Mouse (Mus musculus): ENCODE measurements around the gene Ttyh3.

DNA sequence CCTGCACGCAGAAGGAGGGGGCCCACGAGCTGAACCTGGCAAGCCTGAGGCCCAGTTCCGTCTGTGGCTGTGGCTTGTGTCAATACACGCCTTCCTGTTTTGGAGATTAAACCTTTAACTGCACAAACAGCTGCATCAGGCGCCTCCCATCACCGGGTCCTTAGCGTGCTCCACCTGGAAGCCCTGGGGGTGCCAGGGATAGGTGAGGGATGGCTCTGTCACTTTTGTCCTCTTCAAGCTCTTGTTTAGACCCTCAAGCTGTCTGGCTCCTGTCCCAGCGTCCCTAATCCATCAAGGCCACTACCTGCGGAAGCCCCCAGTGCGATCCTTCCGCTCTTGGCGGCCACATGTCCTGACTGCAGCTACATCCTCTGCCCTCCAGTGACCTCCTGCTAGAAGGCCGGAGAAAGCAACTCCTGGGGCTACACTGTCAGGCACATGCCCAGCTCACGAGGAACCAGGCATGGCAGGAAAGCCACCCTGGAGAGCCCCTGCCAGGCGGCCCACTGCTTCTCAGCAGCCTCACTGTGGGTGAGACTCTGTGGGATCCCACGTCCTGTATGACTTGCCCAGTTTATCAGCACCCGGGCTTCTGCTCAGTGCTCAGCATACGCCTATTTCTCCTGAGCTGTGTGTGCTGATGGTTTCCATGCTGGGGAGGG, 51.8 kb downstream of the Ttyh3 start:
- no peak for TF ChIP-seq POLR2A (IDR thresholded peaks at IDR 0.05; ENCODE audit: borderline replicate concordance, control insufficient read depth, low read depth, low read length)
- no peak for TF ChIP-seq CTCF (IDR thresholded peaks at IDR 0.05; ENCODE audit: control insufficient read depth, insufficient read depth, low read length)
